Mouse (Mus musculus) embryonic facial prominence, embryonic 10.5 days (tissue): Measurements from ENCODE around the gene Btnl6. TPM values are rescaled to one million over a fixed set of nuclear protein-coding genes. Genes with fewer than 3 reads are reported as not detected.
"Not testable (repeated sequence)": the region's sequence is repeated elsewhere in the genome, so short reads cannot be mapped to it uniquely, and the experiment has no call there.

ENCODE experiments used
- DNase-seq: peaks from one replicate; pipeline ENCODE4 v3.0.0-alpha.2; 2017; ENCODE audit warnings: low spot score
- H3K27ac ChIP-seq: fragments of 300-500 bp; sonication (generic); replicated peaks from 2 replicates; pipeline ENCODE4 v1.5.1; 2016; ENCODE audit warnings: mild to moderate bottlenecking
- H3K27me3 ChIP-seq: fragments of 300-500 bp; sonication (generic); replicated peaks from 2 replicates; pipeline ENCODE4 v1.6.1; 2016; ENCODE audit warnings: low read depth, mild to moderate bottlenecking; ENCODE audit not compliant: poor library complexity, severe bottlenecking
- H3K36me3 ChIP-seq: fragments of 300-500 bp; sonication (generic); replicated peaks from 2 replicates; pipeline ENCODE4 v1.6.1; 2016; ENCODE audit warnings: mild to moderate bottlenecking, moderate library complexity
- H3K4me1 ChIP-seq: fragments of 300-500 bp; sonication (generic); 2 replicates; pipeline ENCODE4 v1.6.1; 2016
- H3K4me3 ChIP-seq: fragments of 300-500 bp; sonication (generic); 2 replicates; pipeline ENCODE4 v1.5.1; 2016; ENCODE audit warnings: mild to moderate bottlenecking, moderate library complexity
- H3K9me3 ChIP-seq: fragments of 300-500 bp; sonication (generic); 2 replicates; pipeline ENCODE4 v1.6.1; 2016; ENCODE audit warnings: mild to moderate bottlenecking
- WGBS: fragments of 180-500 bp; shearing (Covaris S2); methylation state at CpG from one replicate; pipeline ENCODE4 v1.1.7; 2016; 5-methylcytosine and 5-hydroxymethylcytosine counted together
- polyA plus RNA-seq: library from polyadenylated mRNA; unstranded; fragments of >200 nt; fragmentation: Nextera tagmentation; extraction: Ambion mirVana; gene quantifications from 2 replicates; pipeline ENCODE4 v1.2.1, GENCODE M21; 2016

The Btnl6 gene
- polyA plus RNA-seq, 1 experiment from 2014 or later = not detected

GRCm38 (mm10) chr17:34549156-34549555 is 32.0 kb upstream of the Btnl6 start:
- Histone ChIP-seq H3K4me3 (no peak overlapping the region), H3K27ac (no peak overlapping the region), H3K9me3 (no peaks in the 10 kb centered on the region), H3K27me3 (no peaks in the 10 kb centered on the region), H3K4me1 (no peaks in the 10 kb centered on the region), H3K36me3 (no peaks in the 10 kb centered on the region)
- no peak for DNase-seq
- WGBS = 94% methylated on average over 3 of the region's 3 CpGs

GRCm38 (mm10) chr17:34547601-34548000 is 30.4 kb upstream of the Btnl6 start:
- Histone ChIP-seq H3K27me3 (no peaks in the 10 kb centered on the region), H3K4me1 (no peaks in the 10 kb centered on the region), H3K9me3 (no peaks in the 10 kb centered on the region), H3K4me3 (no peak overlapping the region), H3K36me3 (no peaks in the 10 kb centered on the region), H3K27ac (no peak overlapping the region)
- DNase-seq = no peak
- WGBS = 89% methylated on average over 4 of the region's 4 CpGs

- Histone ChIP-seq H3K4me1 (no peaks in the 10 kb centered on the region), H3K27ac (no peak overlapping the region), H3K36me3 (no peaks in the 10 kb centered on the region), H3K9me3 (no peaks in the 10 kb centered on the region), H3K4me3 (no peak overlapping the region), H3K27me3 (no peaks in the 10 kb centered on the region)
- no peak for DNase-seq
- WGBS = 86% methylated on average over 1 of the region's 1 CpGs
Measured at GRCm38 (mm10) chr17:34546797-34547196, 29.6 kb upstream of the Btnl6 start.

GRCm38 (mm10) chr17:34543567-34543966 is 26.4 kb upstream of the Btnl6 start:
- H3K4me1 ChIP-seq, H3K9me3 ChIP-seq, H3K4me3 ChIP-seq, H3K27ac ChIP-seq, H3K36me3 ChIP-seq, H3K27me3 ChIP-seq, DNase-seq: not testable (repeated sequence)
- 94% methylated on average over 13 of the region's 13 CpGs for WGBS

- Histone ChIP-seq H3K36me3 (no peaks in the 10 kb centered on the region), H3K27ac (no peak overlapping the region), H3K4me1 (no peaks in the 10 kb centered on the region), H3K4me3 (no peak overlapping the region), H3K27me3 (no peaks in the 10 kb centered on the region), H3K9me3 (no peaks in the 10 kb centered on the region)
- no peak for DNase-seq
- 84% methylated on average over 3 of the region's 3 CpGs for WGBS
Measured at GRCm38 (mm10) chr17:34532671-34533070, 15.5 kb upstream of the Btnl6 start.

- Histone ChIP-seq H3K27me3 (no peaks in the 10 kb centered on the region), H3K9me3 (no peaks in the 10 kb centered on the region), H3K4me3 (no peak overlapping the region), H3K27ac (no peak overlapping the region), H3K36me3 (no peaks in the 10 kb centered on the region), H3K4me1 (no peaks in the 10 kb centered on the region)
- 69% methylated on average over 1 of the region's 1 CpGs for WGBS
- no peak for DNase-seq
Measured at GRCm38 (mm10) chr17:34519001-34519400, 1.8 kb upstream of the Btnl6 start.

- not testable (repeated sequence) for DNase-seq, H3K27ac ChIP-seq
- 75% methylated on average over 3 of the region's 3 CpGs for WGBS
Measured at GRCm38 (mm10) chr17:34518571-34518970, 1.4 kb upstream of the Btnl6 start.

GRCm38 (mm10) chr17:34517795-34518194 is 643 bp upstream of the Btnl6 start:
- DNase-seq = no peak
- H3K4me3 ChIP-seq = no peak overlapping the region
- 90% methylated on average over 4 of the region's 4 CpGs for WGBS
- H3K4me1 ChIP-seq = no peaks in the 10 kb centered on the region
- no peak overlapping the region for H3K27ac ChIP-seq
- H3K27me3 ChIP-seq = no peaks in the 10 kb centered on the region
- no peaks in the 10 kb centered on the region for H3K36me3 ChIP-seq
- H3K9me3 ChIP-seq = no peaks in the 10 kb centered on the region

More at GRCm38 (mm10) chr17:34518571-34518970, 1.4 kb upstream of the Btnl6 start:
- H3K36me3 ChIP-seq, H3K9me3 ChIP-seq, H3K27me3 ChIP-seq, H3K4me3 ChIP-seq, H3K4me1 ChIP-seq: not testable (repeated sequence)

GRCm38 (mm10) chr17:34516514-34516913 is 638 bp downstream of the Btnl6 start:
- Histone ChIP-seq H3K27ac (no peak overlapping the region), H3K4me3 (no peak overlapping the region), H3K4me1 (no peaks in the 10 kb centered on the region), H3K9me3 (no peaks in the 10 kb centered on the region), H3K27me3 (no peaks in the 10 kb centered on the region), H3K36me3 (no peaks in the 10 kb centered on the region)
- 81% methylated on average over 2 of the region's 2 CpGs for WGBS
- DNase-seq = no peak

- DNase-seq, H3K4me1 ChIP-seq: not testable (repeated sequence)
- 67% methylated on average over 1 of the region's 1 CpGs for whole genome bisulfite sequencing
Measured at GRCm38 (mm10) chr17:34511723-34512122, 5.4 kb downstream of the Btnl6 start.

GRCm38 (mm10) chr17:34507591-34507990 is 9.6 kb downstream of the Btnl6 start:
- Histone ChIP-seq H3K27ac (no peak overlapping the region), H3K9me3 (no peaks in the 10 kb centered on the region), H3K36me3 (no peaks in the 10 kb centered on the region), H3K4me1 (no peaks in the 10 kb centered on the region), H3K27me3 (no peaks in the 10 kb centered on the region), H3K4me3 (no peak overlapping the region)
- no peak for DNase-seq

More at GRCm38 (mm10) chr17:34511723-34512122, 5.4 kb downstream of the Btnl6 start:
- not testable (repeated sequence) for H3K27ac ChIP-seq, H3K9me3 ChIP-seq, H3K27me3 ChIP-seq, H3K4me3 ChIP-seq, H3K36me3 ChIP-seq

GRCm38 (mm10) chr17:34497726-34498125 is 19.4 kb downstream of the Btnl6 start:
- H3K27me3 ChIP-seq, H3K4me1 ChIP-seq, H3K36me3 ChIP-seq, DNase-seq, H3K27ac ChIP-seq, H3K4me3 ChIP-seq, H3K9me3 ChIP-seq: not testable (repeated sequence)
- WGBS = 85% methylated on average over 4 of the region's 4 CpGs

- not testable (repeated sequence) for H3K36me3 ChIP-seq, H3K27me3 ChIP-seq, H3K27ac ChIP-seq, H3K4me1 ChIP-seq, H3K4me3 ChIP-seq, DNase-seq, H3K9me3 ChIP-seq
- WGBS = 77% methylated on average over 3 of the region's 3 CpGs
Measured at GRCm38 (mm10) chr17:34497319-34497718, 19.8 kb downstream of the Btnl6 start.

- Histone ChIP-seq H3K27me3 (no peaks in the 10 kb centered on the region), H3K4me3 (no peak overlapping the region), H3K36me3 (no peaks in the 10 kb centered on the region), H3K27ac (no peak overlapping the region), H3K4me1 (no peaks in the 10 kb centered on the region), H3K9me3 (no peaks in the 10 kb centered on the region)
- DNase-seq = no peak
- 45% methylated on average over 2 of the region's 2 CpGs for WGBS
Measured at GRCm38 (mm10) chr17:34496539-34496938, 20.6 kb downstream of the Btnl6 start.
